Mouse (Mus musculus): ENCODE results near the gene Mfsd13b. TPM values are rescaled to one million over a fixed set of nuclear protein-coding genes. Genes with fewer than 3 reads are reported as not detected.

The Mfsd13b gene
- polyA plus RNA-seq, 1 experiment, result not detected

GRCm38 (mm10) chr7:120999021-120999530 is 16.8 kb downstream of the Mfsd13b start:
- no peaks in the 10 kb centered on the region for H3K27me3 ChIP-seq (ENCODE audit: control insufficient read depth, insufficient read depth, low read length, poor library complexity, severe bottlenecking)
- H3K4me1 ChIP-seq (ENCODE audit: control insufficient read depth, insufficient read depth, low read length), result no peaks in the 10 kb centered on the region
- TF ChIP-seq CTCF (IDR thresholded peaks at IDR 0.05; ENCODE audit: low read depth, low read length) (no peak), EP300 (IDR thresholded peaks at IDR 0.05; ENCODE audit: insufficient read depth, low read depth, low read length) (no peak), POLR2A (IDR thresholded peaks at IDR 0.05; ENCODE audit: insufficient read depth, low read length) (no peak)
- no peaks in the 10 kb centered on the region for H3K9me3 ChIP-seq (replicated peaks; ENCODE audit: control insufficient read depth, insufficient read depth, low read length, poor library complexity, severe bottlenecking)
- no peak overlapping the region for H3K9ac ChIP-seq (ENCODE audit: low read depth, poor library complexity, severe bottlenecking)
- no peaks in the 10 kb centered on the region for H3K36me3 ChIP-seq (ENCODE audit: control insufficient read depth, insufficient read depth, low read length, poor library complexity, severe bottlenecking)
- no peak overlapping the region for H3K27ac ChIP-seq (ENCODE audit: insufficient read depth, low read length)
- no peak overlapping the region for H3K4me3 ChIP-seq (ENCODE audit: low read depth, low read length)

GRCm38 (mm10) chr7:121000065-121000822 is 17.9 kb downstream of the Mfsd13b start:
- H3K27ac ChIP-seq (ENCODE audit: insufficient read depth, low read length), result no peak overlapping the region
- no peak overlapping the region for H3K4me3 ChIP-seq (ENCODE audit: low read depth, low read length)
- no peak overlapping the region for H3K9ac ChIP-seq (ENCODE audit: low read depth, poor library complexity, severe bottlenecking)
- TF ChIP-seq EP300 (IDR thresholded peaks at IDR 0.05; ENCODE audit: insufficient read depth, low read depth, low read length), result no peak
- no peak for TF ChIP-seq POLR2A (IDR thresholded peaks at IDR 0.05; ENCODE audit: insufficient read depth, low read length)
- no peak for TF ChIP-seq CTCF (IDR thresholded peaks at IDR 0.05; ENCODE audit: low read depth, low read length)
- no peaks in the 10 kb centered on the region for H3K27me3 ChIP-seq (ENCODE audit: control insufficient read depth, insufficient read depth, low read length, poor library complexity, severe bottlenecking)
- H3K9me3 ChIP-seq (replicated peaks; ENCODE audit: control insufficient read depth, insufficient read depth, low read length, poor library complexity, severe bottlenecking), result no peaks in the 10 kb centered on the region
- no peaks in the 10 kb centered on the region for H3K36me3 ChIP-seq (ENCODE audit: control insufficient read depth, insufficient read depth, low read length, poor library complexity, severe bottlenecking)
- no peaks in the 10 kb centered on the region for H3K4me1 ChIP-seq (ENCODE audit: control insufficient read depth, insufficient read depth, low read length)

DNA sequence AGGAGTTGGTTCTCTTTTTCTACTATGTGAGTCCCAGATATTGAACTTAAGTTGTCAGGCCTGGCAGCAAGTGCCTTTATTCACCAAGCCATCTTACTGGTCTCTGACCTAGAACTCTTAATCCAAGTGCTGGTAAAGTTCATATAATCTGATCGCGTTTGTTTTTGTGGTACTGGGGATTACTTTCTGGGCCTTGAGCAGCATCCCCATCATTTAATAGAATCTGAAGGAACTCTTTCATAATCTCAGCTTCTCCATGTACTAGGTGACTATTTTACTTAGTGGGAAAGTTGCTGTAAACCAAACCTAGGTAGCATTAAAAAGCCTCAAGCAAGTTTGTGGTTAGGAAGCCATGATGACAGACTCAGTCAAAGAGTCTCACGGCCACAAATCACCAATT is 19.6 kb downstream of the Mfsd13b start:
- Histone ChIP-seq H3K4me3 (ENCODE audit: low read depth, low read length) (no peak overlapping the region), H3K36me3 (ENCODE audit: control insufficient read depth, insufficient read depth, low read length, poor library complexity, severe bottlenecking) (no peaks in the 10 kb centered on the region), H3K27ac (ENCODE audit: insufficient read depth, low read length) (no peak overlapping the region), H3K9me3 (replicated peaks; ENCODE audit: control insufficient read depth, insufficient read depth, low read length, poor library complexity, severe bottlenecking) (no peaks in the 10 kb centered on the region), H3K9ac (ENCODE audit: low read depth, poor library complexity, severe bottlenecking) (no peak overlapping the region), H3K4me1 (ENCODE audit: control insufficient read depth, insufficient read depth, low read length) (no peaks in the 10 kb centered on the region), H3K27me3 (ENCODE audit: control insufficient read depth, insufficient read depth, low read length, poor library complexity, severe bottlenecking) (no peaks in the 10 kb centered on the region)
- TF ChIP-seq EP300 (IDR thresholded peaks at IDR 0.05; ENCODE audit: insufficient read depth, low read depth, low read length) (no peak), CTCF (IDR thresholded peaks at IDR 0.05; ENCODE audit: low read depth, low read length) (no peak), POLR2A (IDR thresholded peaks at IDR 0.05; ENCODE audit: insufficient read depth, low read length) (no peak)

DNA sequence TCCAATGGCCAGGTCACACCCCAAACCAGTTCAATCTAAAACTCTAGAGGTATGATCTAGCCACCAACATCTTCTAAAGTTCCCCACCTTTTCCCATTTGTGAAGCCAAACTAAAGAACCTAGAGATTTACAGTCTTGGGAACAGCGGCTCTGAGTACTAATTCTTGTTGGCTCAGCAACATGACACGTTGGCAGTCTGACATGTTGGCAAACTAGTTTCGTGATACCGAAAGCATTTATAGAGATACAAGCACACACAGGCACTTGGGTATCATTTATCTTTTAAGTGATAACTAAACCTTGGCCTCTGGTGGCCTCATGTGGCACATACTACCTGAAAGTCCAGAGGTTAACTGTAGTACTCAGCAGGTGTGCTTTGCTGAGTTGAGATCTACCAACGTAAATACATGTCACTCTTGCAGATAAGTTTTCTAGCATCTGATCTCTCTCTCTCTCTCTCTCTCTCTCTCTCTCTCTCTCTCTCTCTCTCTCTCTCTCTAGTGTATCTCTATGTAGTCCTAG is 20.2 kb downstream of the Mfsd13b start:
- H3K9ac ChIP-seq (ENCODE audit: low read depth, poor library complexity, severe bottlenecking), result no peak overlapping the region
- no peaks in the 10 kb centered on the region for H3K9me3 ChIP-seq (replicated peaks; ENCODE audit: control insufficient read depth, insufficient read depth, low read length, poor library complexity, severe bottlenecking)
- no peaks in the 10 kb centered on the region for H3K27me3 ChIP-seq (ENCODE audit: control insufficient read depth, insufficient read depth, low read length, poor library complexity, severe bottlenecking)
- no peak overlapping the region for H3K27ac ChIP-seq (ENCODE audit: insufficient read depth, low read length)
- H3K4me3 ChIP-seq (ENCODE audit: low read depth, low read length), result no peak overlapping the region
- no peaks in the 10 kb centered on the region for H3K4me1 ChIP-seq (ENCODE audit: control insufficient read depth, insufficient read depth, low read length)
- H3K36me3 ChIP-seq (ENCODE audit: control insufficient read depth, insufficient read depth, low read length, poor library complexity, severe bottlenecking), result no peaks in the 10 kb centered on the region
- TF ChIP-seq EP300 (IDR thresholded peaks at IDR 0.05; ENCODE audit: insufficient read depth, low read depth, low read length) (no peak), POLR2A (IDR thresholded peaks at IDR 0.05; ENCODE audit: insufficient read depth, low read length) (no peak), CTCF (IDR thresholded peaks at IDR 0.05; ENCODE audit: low read depth, low read length) (no peak)

DNA sequence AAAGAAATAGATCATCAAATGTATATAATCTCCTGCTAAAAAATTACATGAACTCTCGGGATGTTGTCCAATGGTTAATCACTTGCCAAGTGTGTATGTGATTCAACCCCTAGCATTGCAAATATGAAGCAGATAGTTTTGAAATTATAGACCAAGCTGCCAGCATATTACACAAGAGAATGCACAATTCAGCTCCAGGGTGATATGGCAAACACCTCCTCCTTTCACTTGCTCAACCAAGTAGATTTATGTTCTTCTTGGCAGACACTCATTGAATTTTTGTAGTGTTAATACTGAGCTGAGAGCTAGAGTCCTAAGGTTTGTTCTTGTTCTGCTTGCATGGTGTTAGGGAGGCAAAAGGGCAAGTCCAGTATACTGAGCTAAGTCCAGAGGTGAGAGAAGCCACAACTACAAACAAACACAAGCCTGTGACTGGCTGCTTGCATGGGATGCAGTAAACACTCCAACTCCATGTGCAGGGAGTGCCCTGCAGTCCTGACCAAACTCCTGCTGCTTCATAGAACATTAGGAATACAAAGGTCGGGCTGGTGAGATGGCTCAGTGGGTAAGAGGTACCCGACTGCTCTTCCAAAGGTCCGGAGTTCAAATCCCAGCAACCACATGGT is 21.6 kb downstream of the Mfsd13b start:
- H3K27me3 ChIP-seq (ENCODE audit: control insufficient read depth, insufficient read depth, low read length, poor library complexity, severe bottlenecking), result no peaks in the 10 kb centered on the region
- H3K4me1 ChIP-seq (ENCODE audit: control insufficient read depth, insufficient read depth, low read length), result no peaks in the 10 kb centered on the region
- H3K9ac ChIP-seq (ENCODE audit: low read depth, poor library complexity, severe bottlenecking), result no peak overlapping the region
- H3K36me3 ChIP-seq (ENCODE audit: control insufficient read depth, insufficient read depth, low read length, poor library complexity, severe bottlenecking), result no peaks in the 10 kb centered on the region
- TF ChIP-seq EP300 (IDR thresholded peaks at IDR 0.05; ENCODE audit: insufficient read depth, low read depth, low read length), result no peak
- TF ChIP-seq POLR2A (IDR thresholded peaks at IDR 0.05; ENCODE audit: insufficient read depth, low read length), result no peak
- no peak for TF ChIP-seq CTCF (IDR thresholded peaks at IDR 0.05; ENCODE audit: low read depth, low read length)
- H3K27ac ChIP-seq (ENCODE audit: insufficient read depth, low read length), result no peak overlapping the region
- no peaks in the 10 kb centered on the region for H3K9me3 ChIP-seq (replicated peaks; ENCODE audit: control insufficient read depth, insufficient read depth, low read length, poor library complexity, severe bottlenecking)
- H3K4me3 ChIP-seq (ENCODE audit: low read depth, low read length), result no peak overlapping the region
